Mouse (Mus musculus) cerebellum, postnatal 10 days (tissue): ENCODE results near the gene Fh1.
A peak's percentile ranks its signal among the peaks of the same experiment; 100 is the strongest.

Experiments used
- DNase-seq, 2 experiments: peaks; one replicate each; pipeline ENCODE4 v3.0.0; 2021; ENCODE audit warnings: mixed read lengths in 2 of 2

The Fh1 gene

DNA sequence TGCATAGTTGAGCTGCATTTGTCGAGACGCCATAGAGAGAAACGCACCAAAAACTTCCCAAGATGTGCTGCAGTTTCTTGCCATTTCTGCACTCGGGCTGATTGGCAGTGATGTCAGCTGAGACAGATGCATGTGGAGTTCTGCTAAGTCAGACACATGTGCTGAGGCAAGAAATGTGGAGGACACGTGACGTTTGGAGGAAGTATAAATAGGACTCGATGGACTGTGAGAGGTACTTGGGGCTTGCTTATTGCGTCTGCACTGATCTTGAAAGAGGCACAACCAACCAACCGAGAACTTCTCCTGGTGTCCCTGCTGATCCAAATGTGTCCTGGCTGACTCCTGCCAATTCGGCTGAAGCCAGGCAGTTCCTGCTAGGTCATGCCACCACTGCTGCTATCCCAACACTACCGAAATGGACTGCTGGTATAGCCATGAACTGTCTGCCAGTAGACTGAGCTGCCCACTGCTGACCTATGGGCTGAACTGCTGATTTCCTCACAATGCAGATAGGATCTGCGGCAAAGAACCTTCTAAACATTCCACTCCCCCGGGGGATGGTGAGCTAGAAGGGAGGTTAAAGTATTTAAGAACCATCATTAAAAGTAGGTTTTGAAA is 5.5 kb downstream of the Fh1 start, which contains the start of gene Kmo:
Kmo (plus strand) TSS at position 568 of the 618 bp plus-strand sequence.
- DNase-seq: no peak

DNA sequence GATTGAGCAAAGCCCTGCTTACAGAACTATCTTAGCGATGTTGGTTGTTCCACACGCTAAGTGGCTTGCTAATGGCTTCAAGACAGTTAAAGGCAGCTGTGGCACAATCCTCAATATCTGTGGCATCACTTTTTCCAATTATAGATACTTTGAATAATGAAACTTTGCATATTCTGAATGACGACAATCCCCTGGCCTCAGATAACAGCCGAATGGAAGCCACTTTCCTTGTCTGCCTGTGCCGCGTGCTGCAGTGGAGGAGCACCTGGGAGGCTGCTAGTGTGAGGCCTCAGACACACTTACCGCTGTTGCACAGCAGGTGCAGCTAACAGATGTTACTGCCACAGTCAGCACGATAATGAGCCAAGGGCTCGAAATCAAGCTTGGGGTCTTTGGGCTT is 10.4 kb downstream of the Fh1 start:
- DNase-seq: no peak

DNA sequence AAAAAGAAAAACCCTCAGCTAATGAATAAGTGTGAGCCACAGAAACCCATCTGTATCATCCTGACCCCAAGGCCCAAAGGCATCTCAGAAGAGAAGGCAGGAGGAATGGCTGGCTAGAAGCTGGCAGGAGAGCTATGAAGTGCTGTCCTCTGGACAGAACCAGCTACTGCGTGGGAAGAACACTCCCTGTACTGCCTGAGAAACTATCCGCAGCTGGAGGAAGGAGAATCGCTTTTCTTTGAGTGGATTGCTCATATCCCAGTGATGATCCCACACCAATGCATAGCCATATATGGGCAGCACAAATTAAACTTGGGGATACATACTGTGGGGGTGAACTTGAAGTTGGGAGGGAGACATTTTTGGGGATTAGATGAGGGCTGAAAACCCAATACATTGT is 16.7 kb downstream of the Fh1 start:
- DNase-seq: no peak

DNA sequence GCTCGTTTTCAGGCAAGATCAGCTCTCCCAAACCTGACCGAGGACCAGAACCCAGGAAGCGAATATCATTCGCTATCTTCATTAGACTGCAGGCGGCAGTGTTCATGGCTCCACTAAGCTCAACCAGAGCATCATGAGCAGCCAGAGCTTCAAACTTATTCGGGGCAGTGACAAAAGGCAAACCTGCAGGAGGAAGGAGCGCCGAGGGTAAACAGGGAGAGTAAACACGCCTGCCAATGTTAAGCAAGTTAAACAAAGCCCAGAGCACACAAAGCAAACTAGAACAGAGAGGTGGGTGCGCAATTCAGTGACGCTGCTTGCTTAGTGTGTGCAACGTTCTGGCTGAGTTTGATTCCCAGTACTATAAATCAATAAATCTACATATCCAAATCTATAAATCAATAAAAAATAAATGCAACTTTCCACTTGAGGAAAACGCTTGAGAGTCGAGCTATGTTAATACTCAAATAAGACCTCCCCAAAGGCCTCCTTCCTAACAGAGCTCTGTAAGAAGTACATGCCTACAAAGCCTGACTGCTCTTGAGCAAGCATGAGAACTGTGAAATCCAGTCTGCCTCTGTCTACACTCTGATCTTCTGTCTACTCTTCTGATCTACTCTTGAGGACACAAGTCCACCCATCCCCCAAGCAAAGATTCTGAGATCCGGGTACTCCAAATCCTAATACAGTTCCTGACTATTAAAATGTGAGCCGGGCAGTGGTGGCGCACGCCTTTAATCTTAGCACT is 17.4 kb downstream of the Fh1 start:
- DNase-seq: no peak

DNA sequence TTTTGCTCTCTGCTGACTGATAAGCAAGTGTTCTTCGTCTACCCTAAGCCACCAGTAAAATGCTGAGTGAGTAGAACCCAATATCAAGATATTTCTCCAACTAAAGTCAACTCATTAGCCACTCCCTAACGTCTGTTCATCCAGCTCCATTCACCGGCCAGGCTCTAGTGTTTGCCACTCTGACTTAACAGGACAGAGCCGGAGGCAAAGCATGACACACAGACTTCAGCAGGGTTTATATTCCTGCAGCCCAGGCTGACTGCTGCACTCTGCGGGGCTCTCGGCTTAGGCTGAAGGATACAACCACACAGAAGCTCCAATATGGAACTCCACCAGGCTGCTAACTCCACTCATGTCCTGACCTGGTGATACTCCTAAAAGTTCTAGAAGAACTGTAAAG is 18.1 kb downstream of the Fh1 start:
- no peak for DNase-seq

DNA sequence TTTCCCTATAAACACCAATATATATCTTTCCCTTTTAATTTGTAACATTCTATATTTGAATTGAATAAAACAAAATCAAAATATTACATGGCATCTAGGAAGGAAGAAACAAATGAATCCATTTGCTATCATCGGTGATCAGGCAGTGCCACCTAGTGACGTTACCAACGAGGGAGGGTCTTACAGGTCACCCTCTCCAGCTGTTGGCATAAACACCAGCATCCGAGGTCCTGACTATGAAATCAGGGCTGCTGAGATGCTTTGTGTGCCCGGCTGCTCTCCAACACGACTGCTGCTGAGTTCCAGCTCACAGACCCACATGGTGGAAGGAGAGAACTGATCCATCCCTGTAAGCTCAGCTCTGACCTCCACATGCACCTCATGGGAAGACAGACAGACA is 22.0 kb downstream of the Fh1 start:
- peak; percentile 52 to 64 for DNase-seq

DNA sequence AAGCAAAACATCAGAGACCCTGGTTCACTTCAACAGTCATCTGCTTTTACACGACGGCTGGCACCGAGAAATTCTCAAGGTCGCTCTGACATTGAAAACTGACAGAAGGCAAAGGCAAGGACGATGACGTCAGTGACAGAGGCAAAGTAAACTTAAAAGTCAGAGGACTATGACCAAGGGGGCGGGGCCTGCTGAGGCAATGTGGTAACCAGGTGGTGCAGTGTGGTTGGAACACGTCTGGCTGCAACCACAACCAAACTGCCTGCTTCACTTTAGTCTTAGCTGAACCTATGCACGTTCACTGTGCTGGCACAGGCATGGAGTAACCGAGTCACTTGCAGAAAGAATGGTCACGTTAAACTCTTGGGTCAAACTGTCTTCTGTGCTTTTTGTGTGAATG is 23.2 kb downstream of the Fh1 start:
- no peak for DNase-seq

DNA sequence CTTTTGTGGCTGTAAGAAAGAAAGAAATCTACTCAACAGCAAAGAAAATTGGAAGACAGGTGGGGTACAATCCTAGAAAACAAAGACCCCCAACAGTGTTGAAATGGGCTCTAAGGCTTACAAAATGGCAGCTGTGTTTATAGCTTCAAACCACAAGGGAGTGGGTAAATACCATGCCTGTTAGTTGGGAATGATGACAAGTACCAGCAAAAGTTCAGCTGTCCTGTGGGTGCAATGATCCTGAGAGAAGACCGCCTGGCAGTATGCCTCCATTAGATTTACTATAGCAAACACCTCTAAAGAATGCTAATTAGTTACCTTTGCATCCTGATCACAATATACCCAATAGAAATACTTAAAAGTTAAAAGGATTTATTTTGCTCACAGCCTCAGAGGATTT is 32.6 kb downstream of the Fh1 start:
- no peak for DNase-seq

DNA sequence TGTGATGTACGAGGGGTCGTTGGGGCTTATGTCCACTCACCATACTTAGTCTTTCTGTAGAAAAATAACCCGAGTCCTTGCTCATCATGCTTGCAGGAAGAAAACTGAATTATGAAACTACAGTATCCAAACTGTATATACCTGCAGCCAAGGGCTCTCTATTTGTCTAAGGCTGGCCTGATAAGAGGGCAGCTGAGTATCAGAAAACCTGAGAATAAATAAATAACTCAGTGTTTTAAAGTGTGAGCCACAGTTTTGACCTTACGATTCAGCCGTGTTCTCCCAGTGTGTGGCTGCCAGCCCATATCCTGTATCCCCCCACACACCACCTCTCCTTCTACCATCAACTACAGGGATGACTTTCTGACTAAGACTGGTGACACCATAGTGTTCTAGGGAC is 38.8 kb downstream of the Fh1 start:
- DNase-seq: no peak

DNA sequence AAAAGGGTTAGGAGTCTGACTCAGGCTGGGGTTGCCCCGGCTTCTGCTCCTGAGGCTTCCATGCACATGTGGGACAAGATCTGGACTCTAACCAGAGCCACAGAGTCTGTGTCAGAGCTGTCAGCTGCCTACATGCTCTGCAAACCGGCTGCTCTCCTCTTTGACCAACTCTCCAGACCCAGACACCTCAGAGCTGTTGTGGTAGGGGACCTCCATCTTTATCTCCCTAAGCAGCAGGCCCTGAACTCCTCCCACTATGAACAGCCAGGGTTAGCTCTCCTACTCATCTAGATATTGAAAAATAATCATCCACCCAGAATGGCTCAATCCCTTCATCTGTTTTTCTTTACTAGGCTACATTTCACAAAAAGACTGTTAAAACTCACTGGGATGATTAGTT is 40.2 kb downstream of the Fh1 start:
- DNase-seq: no peak

DNA sequence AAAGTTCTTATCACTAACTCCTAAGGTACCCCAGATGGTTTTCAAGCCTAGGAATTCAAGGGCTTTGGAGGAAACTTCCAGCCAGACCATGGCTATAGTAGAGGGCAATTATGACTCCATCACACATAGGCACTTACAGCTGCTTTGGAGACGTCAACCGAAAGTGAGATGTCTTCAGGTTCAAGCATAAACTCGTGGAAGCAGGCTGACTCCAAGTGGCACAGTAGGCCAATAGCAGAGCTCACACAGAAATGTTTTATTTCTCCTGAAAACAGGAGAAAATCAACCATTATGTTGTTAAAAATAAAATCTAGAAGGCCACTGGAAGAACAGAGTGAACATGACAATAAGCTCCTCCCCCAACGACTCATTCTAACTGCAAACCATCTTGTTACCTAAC is 42.6 kb downstream of the Fh1 start:
- DNase-seq: no peak

DNA sequence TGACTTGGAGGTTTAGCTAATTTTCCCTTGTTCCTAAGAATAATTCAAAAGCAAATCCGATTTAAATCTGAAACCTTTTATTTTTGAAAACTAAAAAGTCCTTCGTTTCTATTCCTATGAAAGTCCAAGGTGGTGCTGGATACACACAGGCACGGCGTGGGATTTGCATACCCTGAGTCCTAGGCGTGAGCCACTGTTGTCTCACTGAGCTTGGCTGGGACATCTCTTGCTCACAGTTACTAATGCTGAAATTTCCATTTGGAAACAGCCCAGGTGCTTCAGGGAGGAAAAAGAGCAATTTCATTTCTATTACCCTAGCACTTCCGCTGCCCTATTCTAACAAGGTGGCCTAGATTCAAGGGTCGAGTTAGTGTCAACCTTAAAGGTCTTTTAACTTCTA is 45.1 kb downstream of the Fh1 start:
- DNase-seq: peak; percentile 42 to 49

DNA sequence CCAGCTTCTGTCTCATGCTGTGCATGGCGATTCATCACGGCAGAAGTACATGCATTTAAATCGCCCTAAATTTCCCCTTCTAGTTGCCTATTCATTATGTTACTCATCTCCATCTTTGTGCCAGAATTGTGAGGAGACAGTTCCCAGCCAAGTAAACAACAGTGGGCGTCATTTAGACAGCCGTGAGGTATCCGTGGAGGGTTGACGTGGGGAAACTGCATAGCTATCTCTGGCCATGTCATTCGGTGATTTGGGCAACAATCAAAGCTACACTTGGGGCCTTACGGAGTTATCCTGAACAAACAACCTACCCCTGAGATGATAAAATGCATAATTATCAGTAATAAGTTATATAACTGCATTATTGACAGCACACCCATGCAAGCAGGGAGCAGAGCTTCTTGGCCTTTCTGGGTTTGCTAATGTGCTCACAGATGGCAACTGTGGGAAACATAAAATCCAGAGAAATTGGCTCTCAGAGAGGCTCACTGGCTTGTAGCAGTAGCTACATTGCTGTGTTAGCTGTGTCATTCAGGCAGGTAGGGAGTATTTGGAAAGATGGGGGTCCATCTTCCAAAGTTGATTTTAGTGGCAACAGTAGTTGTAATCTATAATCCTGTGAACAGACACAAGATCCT is 45.7 kb downstream of the Fh1 start:
- peak; percentile 52 to 54 for DNase-seq

DNA sequence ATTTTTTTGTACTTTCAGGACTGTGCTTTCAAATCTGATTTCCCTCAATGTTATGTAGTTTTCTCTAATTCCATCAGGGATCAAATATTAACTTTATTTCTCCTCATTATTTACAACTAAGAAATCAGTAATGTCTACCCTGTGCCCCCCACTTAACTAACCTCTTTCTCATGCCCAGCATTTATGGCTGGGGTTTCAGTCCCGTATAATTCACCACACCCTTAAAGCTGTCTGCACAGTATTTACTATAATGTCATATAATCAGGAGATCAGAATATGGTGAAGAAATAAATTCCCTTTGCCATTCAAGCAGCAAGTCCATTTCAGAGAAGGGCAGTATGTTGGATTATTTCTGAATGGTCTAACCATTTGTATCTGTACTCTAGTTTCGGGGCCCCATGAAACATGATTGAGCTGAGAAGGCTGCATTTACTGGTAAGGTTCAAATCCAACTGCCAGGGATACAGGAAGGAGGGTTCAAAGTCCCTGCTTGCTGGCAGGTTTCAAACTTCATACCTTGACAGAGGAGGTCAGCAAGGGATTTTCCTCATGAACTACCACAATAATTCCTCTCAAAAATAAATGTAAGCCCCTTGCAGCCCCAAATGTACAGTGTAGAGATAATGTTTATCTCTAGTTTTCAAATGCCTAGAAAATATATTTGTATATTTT is 46.9 kb downstream of the Fh1 start:
- DNase-seq: no peak

DNA sequence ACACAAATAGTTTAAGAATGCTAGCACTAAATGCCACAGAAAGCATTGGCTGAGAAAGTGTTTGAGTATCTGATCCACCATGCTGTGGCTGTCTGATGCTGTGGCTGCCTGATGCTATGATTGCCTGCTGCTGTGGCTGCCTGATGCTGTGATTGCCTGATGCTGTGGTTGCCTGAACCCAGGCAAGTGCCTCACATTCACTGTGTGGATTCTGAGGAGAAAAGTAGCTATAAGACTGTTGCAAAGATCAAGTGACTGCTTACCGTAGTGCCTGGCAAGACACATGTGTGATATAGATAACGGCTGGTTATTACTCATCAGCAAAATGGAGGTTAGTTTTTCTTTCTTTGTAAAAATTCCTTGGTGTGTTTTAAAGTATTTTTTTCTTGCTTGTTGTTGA is 51.3 kb downstream of the Fh1 start:
- no peak for DNase-seq

DNA sequence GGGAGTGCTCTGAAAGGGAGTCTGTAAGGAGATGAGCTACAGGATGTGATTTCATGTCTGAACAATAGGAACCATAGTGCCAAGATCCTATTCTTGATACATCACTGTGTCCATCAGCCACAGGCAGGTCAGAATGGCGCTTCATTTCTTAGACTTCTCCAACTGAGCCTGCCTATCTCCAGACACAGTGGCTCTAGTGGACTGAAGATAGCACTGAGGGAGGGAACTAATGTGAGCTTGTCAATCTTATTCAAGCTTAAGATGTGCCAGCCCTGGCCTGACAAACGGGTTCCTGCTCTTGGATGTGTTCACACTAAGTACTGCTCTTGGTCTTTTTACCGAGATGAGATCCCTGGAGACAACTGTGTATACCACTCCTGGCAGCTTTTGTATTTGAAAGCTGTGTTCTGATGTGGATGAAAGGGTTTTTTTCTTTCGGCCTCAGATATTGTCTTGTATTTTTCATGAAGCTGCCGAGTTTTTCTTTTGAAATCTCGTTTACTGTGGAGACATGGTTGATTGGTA is 59.8 kb downstream of the Fh1 start:
- DNase-seq: no peak

DNA sequence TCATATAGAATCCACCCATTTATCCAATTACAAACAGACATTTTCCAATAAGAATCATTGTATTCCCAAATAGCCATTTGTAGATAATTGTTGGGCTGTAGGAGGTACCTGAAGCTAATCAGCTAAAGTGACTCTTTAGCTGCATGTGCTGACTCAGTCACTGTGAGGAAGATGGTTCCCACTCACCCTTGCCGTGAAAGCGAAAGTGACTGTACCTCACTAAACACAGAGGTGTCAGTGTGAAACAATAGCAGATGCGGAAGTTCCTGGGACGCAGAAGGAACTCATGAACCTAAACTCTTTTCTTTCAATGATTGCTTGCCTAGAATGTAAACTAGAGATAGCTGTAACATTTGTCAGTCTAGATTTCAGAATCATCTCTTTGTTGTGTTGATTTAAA is 61.1 kb downstream of the Fh1 start:
- no peak for DNase-seq

DNA sequence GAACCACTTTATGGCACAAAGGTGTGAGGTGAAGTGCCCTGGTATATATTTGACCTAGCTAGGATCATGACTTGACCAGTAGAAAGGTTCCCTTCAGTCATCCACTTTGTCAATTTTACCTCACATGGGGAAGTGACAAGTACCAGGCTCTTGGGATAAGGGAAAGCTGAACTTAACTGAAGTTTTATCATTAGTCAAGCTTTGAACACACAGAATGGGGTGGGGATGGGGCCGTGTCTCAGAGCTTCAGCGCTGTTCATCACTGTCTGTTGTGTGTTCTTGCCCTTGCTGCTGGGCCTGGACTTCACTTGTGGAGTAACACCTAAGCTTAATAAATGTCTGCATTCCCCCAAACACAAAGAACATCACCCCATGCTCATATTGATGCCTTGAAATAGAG is 63.1 kb downstream of the Fh1 start:
- DNase-seq: no peak

DNA sequence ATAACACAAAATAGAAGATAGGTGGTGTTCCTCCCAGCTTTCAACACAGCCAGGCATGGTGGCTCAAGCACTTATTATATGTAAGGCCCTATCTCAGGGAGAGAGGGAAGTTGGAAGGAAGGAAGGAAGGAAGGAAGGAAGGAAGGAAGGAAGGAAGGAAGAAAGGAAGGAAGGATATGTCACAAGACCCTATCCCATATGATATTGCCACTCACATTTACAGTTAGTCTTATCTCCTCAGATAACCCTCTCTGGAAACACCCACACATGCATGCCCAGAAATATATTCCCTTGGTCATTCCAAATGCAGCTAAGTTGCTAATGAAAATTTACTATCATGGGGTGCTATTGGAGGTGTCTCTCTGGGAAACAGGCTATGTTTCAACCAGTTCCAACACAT is 63.6 kb downstream of the Fh1 start:
- no peak for DNase-seq

DNA sequence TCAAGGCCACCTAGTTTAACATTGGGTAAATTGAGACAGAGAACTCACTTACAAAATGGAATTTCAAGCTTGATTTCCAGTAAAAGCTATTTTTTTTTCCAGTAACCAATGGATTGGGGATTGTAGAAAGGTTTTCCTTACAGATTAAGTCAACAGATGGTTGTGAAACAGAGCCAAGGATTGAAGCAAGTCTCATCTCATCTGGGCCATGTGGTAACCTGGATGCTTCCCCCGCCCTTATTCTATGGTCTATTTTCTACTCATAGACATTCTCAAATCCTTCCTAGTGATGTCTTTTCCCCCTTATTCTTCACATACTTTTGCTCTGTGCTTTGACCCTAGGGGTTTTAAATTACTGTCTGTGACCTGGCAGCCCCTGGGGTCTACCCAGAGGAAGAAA is 70.8 kb downstream of the Fh1 start:
- peak; percentile 4 to 6 for DNase-seq

DNA sequence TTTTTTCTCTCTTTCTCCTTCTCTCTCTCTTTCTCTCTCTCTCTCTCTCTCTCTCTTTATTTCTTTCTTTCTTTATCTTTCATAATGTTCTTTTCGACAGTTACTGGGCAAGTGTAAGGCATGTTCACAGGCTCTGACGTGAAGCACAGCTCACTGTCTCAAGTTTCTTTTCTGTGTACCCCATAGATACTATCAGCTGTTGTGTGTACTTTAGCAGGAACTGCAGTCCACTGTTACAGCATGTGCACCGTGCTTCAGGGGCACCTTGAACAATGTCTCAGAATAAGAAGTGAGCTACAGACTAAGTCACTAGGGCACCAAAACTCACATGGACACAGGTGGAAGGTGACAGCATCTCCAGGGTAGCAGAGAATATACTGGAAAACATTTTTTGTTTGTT is 73.0 kb downstream of the Fh1 start:
- DNase-seq: no peak

DNA sequence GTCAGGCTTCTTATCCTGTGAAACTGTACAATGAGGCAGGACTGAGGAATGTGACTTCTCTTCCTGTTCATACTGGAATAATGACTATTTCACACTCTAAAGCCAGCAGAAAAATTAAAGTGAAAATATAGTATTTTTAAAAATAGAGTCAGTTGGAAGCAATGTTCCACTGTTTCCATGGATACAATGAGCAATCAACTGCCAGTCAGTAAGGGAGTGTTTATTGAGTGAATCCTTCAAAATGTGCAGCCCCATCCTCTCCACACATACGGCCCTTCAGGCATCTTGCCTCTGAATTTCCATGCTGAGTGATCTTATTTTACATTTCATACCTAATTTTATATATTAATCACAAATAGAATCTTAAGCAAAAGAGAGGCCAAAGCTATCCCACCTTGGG is 74.8 kb downstream of the Fh1 start:
- DNase-seq: no peak
